Mouse (Mus musculus): ENCODE data around the gene Mfng.

DNA sequence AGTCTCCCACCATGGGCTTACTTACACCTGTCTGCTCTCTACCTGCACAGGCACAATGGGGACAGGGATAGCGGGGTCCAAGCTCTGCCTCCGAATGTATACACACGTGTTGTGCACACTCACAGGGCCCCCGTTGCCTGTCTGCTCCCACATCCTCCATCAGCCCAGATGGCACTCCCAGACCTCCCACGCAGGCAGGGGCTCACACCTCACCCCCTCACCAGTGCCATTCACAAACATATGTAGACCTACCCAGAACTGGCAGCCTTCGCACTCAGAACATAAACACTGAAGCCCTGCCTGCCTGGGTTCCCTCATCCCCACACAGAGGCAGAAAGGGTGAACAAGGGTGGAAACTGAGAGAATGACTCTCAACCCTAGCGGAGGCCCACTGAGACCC lies 61.3 kb downstream of the Mfng start:
- TF ChIP-seq CTCF (IDR thresholded peaks at IDR 0.05; ENCODE audit: low read depth) (no peak), EP300 (IDR thresholded peaks at IDR 0.05; ENCODE audit: low read depth) (no peak)

Data from liver, embryonic 14.5 days (tissue).